Mouse (Mus musculus) brain, embryonic 14.5 days (tissue): ENCODE measurements around the gene 2010111I01Rik. TPM values are rescaled to one million over a fixed set of nuclear protein-coding genes. Genes with fewer than 3 reads are reported as not detected.
"Not testable (repeated sequence)": the region's sequence is repeated elsewhere in the genome, so short reads cannot be mapped to it uniquely, and the experiment has no call there.

Experiments
- DNase-seq: peaks from one replicate; pipeline ENCODE4 v3.0.0-alpha.2; 2011; ENCODE audit warnings: low read depth
- CTCF ChIP-seq: fragments of 200-500 bp; IDR thresholded peaks from 2 replicates; pipeline ENCODE4 v1.5.1; 2012; ENCODE audit warnings: inconsistent platforms, mild to moderate bottlenecking, moderate library complexity, borderline replicate concordance; ENCODE audit not compliant: insufficient read depth, insufficient read length; ENCODE audit errors: extremely low read depth
- POLR2A ChIP-seq: fragments of 200-500 bp; IDR thresholded peaks from 2 replicates; pipeline ENCODE4 v1.6.1; 2012; ENCODE audit warnings: mild to moderate bottlenecking, inconsistent platforms, borderline replicate concordance; ENCODE audit not compliant: poor library complexity, insufficient read depth, insufficient read length, severe bottlenecking; ENCODE audit errors: extremely low read depth
- polyA plus RNA-seq: library from polyadenylated mRNA; depleted of rRNA; stranded (reverse); fragments of >200 nt; gene quantifications from 2 replicates; pipeline ENCODE4 v1.2.3, GENCODE M21; 2012; rRNA removed

Gene 2010111I01Rik
- polyA plus RNA-seq: 27.2 and 34.0 TPM in 2 replicates

GRCm38 (mm10) chr13:62964640-62965311 is at the start of gene 2010111I01Rik:
Gene 2010111I01Rik (plus strand): TSS chr13:62964893.
- DNase-seq: peak; percentile 98
- peak; percentile 28; the same call in 1 of the 2 replicates for TF ChIP-seq POLR2A
- TF ChIP-seq CTCF: no peak; the same call in 1 of the 2 replicates

DNA sequence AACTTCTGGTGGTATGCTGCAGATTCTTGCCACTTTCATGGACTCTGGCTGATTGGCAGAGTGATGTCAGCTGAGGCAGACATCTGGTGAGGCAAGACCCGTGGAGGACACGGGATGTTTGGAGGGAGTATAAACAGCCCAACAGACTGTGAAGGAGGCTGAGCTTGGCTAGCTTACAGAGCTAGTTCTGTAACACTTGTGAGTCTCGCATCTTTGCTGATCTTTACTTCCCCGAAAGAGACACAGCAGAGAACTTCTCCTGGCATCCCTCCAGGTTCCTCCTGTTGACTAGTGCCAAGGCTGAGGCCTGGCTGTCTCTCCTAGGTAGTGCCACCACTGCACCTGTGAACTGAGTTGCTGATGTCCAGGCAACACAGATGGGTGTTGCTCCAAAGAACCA is 48.0 kb upstream of the 2010111I01Rik start:
- TF ChIP-seq POLR2A (no peak), CTCF (no peak)
- DNase-seq: no peak

DNA sequence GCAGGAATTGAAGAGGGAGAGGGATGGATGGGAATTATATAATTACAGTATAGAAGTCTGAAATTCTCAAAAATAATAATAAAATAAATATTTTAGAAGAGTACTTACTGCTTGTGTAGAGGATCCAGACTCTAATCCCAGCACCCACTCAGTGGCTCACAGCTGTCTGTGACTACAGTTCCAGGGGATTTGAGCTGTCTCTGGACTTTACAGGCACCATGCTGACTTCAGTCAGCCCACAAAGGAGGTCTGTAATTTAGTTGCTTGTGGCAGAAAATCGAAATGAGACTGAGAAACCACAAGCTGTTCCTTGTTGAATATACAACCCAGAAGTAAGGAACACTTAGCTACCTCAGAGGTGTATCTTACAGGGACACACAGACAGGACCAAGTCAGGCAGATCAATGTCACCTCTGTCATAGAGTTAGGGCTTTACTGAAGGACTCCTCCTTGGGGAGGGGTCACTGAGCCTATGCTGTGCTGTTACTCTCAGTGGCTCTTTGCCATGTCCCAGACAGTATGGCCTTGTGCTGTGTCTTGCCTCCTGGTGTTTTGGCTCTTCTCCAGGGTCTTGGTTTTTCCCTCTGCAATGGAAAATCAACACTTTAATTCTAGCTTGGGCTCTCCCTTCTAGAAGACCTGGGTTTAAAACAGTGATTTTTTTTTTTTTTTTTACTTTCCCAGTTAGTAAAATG is 47.1 kb upstream of the 2010111I01Rik start:
- no peak for TF ChIP-seq CTCF
- DNase-seq: peak; percentile 61

GRCm38 (mm10) chr13:62919647-62920341 is 44.9 kb upstream of the 2010111I01Rik start:
- DNase-seq: peak; percentile 86
- TF ChIP-seq POLR2A (no peak), CTCF (peak; percentile 83)

- no peak for DNase-seq
- TF ChIP-seq POLR2A (no peak), CTCF (no peak)
Measured at GRCm38 (mm10) chr13:62922645-62923044, 42.0 kb upstream of the 2010111I01Rik start.

DNA sequence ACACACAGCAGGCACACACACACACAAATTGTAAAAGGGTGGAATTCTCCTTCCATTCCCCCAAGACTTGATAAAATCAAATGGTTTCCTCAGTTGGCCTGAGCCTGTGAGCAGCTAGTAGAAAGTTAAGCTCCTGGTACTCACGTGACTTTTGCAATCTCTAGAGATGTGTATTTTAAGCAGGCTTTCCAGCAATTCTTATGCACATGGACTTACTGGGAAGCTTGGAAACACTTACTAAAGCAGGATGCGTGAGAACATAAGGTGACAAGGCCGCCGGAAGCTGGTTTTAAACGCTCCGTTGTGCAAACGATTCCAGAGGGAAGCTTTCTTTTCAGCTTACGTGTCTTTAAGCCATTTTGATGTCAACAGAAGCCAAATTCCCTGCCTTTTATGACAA is 41.5 kb upstream of the 2010111I01Rik start:
- no peak for DNase-seq
- no peak for TF ChIP-seq CTCF

GRCm38 (mm10) chr13:62926479-62926878 is 38.2 kb upstream of the 2010111I01Rik start:
- DNase-seq: peak; percentile 61
- TF ChIP-seq CTCF (peak; percentile 58; the same call in 1 of the 2 replicates), POLR2A (no peak)

DNA sequence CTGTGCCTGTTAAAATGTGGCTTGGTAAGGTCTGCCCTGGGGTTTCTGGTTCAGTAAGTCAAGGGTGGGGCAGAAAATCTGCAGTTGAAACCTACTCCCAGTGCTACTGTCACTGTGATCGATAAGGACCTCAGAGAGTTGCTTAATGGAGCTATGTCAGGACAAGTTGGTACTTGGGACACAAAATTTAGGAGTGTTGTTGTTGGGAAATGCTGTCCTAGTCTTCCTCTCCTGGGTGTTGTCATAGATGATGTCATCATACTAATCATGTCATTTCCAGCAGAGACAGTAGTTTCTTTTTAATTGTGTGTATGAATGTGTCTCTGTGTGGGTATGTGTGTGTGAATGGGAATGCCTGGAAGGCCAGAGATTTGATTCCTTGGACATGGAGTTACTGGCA is 37.2 kb upstream of the 2010111I01Rik start:
- DNase-seq: no peak
- TF ChIP-seq CTCF (no peak), POLR2A (no peak)

DNA sequence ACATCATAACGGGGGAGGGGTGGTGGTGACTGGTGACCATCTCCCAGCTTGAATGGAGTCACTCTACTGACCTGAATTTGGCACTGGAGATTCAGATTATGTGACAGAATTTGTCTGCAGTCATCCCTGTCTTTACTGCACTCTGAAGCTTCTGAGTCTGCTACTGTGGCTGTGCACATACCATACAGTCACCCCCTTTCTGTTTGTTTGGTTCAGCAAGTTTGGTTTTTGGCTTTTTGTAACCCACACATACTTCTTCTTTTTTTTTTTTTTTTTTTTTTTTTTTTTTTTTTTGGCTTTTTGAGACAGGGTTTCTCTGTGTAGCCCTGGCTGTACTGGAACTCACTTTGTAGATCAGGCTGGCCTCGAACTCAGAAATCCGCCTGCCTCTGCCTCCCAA is 35.5 kb upstream of the 2010111I01Rik start:
- not testable (repeated sequence) for DNase-seq

DNA sequence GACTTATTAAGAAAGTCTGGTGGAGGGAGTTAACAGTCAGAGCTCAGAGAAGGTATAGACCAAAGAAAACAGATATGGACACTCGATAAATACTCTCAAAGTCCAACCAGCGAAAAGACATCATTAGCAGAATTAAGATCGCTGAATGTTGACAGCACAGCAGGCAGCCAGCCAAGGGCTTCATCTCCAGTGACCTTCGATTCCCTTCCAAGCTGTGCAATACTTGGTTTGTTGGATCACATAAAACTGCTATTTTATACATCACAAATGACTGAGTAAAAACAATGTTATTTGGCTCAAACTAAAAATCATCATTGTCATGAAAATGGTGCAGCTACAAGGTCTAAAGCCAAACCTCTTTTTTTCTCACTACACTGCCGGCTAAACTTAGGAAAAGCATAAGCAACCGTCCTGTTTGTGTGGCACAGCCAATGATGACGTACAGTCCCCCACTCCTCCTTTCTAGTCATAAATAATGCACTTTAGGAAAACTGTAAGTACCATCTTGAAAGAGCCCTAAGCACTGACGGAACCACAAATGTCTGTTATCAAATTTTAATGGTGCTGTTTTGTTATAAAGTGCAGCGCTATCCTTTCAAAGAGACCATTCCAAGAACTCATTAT is 34.8 kb upstream of the 2010111I01Rik start:
- DNase-seq: peak; percentile 35
- no peak for TF ChIP-seq CTCF
- TF ChIP-seq POLR2A: no peak

- TF ChIP-seq CTCF: no peak
- no peak for TF ChIP-seq POLR2A
Measured at GRCm38 (mm10) chr13:62932452-62932851, 32.2 kb upstream of the 2010111I01Rik start.

More at GRCm38 (mm10) chr13:62932452-62932851, 32.2 kb upstream of the 2010111I01Rik start:
- peak; percentile 29 for DNase-seq
